Mouse (Mus musculus): ENCODE data around the gene Folr2. TPM values are rescaled to one million over a fixed set of nuclear protein-coding genes. Genes with fewer than 3 reads are reported as not detected.

Gene Folr2
- 0.76 TPM in 1 of 2 replicates, not detected in the other for polyA plus RNA-seq (2016; fragmentation: Nextera tagmentation; extraction: Ambion mirVana)

DNA sequence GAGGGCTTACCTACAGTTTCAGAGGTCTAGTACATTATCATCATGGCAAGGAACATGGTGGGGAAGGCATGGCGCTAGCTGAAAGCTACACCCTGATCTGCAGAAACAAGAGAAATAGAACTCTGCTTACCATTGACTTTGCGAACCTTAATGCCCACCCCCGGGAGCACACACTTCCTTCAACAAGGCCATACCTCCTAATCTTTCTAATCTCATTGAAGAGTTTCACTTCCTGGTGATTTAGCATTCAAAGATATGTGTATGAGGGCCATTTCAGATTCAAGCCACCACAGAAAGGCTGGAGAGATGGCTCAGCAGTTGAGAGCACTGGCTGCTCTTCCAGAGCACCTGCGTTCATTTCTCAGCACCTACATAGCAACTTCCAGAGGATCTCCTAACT, at the start of gene Folr2:
Gene Folr2 (minus strand): TSS at position 101 of the 400 bp plus-strand sequence.
- 92% methylated on average over 4 of the region's 4 CpGs for WGBS
- no peaks in the 10 kb centered on the region for H3K9me3 ChIP-seq
- no peak within 1 kb of the TSS for H3K27ac ChIP-seq
- H3K4me1 ChIP-seq (replicated peaks) = no peaks in the 10 kb centered on the region
- no peaks in the 10 kb centered on the region for H3K36me3 ChIP-seq
- DNase-seq (ENCODE audit: low spot score) = no peak
- no peaks in the 10 kb centered on the region for H3K27me3 ChIP-seq (ENCODE audit: insufficient read depth, poor library complexity, severe bottlenecking)
- no peak within 1 kb of the TSS for H3K4me3 ChIP-seq

DNA sequence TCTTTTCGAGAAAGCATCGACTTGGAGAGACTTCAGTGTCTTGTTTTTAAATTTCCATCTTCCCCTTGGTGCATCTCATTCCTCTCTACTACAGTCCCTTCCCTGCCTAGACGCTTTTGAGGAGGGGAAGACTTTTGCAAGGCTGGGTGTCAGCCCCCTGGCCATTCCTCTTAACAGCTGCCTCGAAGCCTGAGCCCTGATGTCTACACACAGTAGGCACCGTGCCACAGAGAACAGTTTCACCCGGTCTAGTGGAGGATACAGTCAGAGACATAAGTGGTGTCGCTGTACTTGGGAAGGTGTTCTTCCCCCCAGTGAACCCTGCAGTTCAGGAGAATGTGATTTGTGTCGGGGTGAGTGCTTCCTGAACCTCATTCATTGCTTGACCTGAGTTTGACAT, 49.7 kb upstream of the Folr2 start:
- H3K36me3 ChIP-seq = peaks cover 43% of the 10 kb centered on the region
- peak overlapping the region; percentile 97 for H3K27ac ChIP-seq
- peak overlapping the region; percentile 71 for H3K4me3 ChIP-seq
- H3K9me3 ChIP-seq = 0 out of 2 replicates have a peak, but pooled peaks cover 3% of the 10 kb centered on the region
- 82% methylated on average over 8 of the region's 8 CpGs for WGBS
- DNase-seq (ENCODE audit: low spot score) = no peak
- H3K4me1 ChIP-seq (replicated peaks) = peaks cover 18% of the 10 kb centered on the region
- H3K27me3 ChIP-seq (ENCODE audit: insufficient read depth, poor library complexity, severe bottlenecking) = no peaks in the 10 kb centered on the region

GRCm38 (mm10) chr7:101906287-101906681, 49.3 kb upstream of the Folr2 start, which contains the start of gene Tomt:
Gene Tomt, minus strand, starts transcription at chr7:101906359.
- Histone ChIP-seq H3K4me3 (peak within 1 kb of the TSS; percentile 71), H3K9me3 (0 out of 2 replicates have a peak, but pooled peaks cover 3% of the 10 kb centered on the region), H3K27ac (peak within 1 kb of the TSS; percentile 97), H3K36me3 (peaks cover 39% of the 10 kb centered on the region), H3K4me1 (replicated peaks) (peaks cover 18% of the 10 kb centered on the region), H3K27me3 (ENCODE audit: insufficient read depth, poor library complexity, severe bottlenecking) (no peaks in the 10 kb centered on the region)
- WGBS = 20% methylated on average over 11 of the region's 11 CpGs
- no peak for DNase-seq (ENCODE audit: low spot score)

GRCm38 (mm10) chr7:101905561-101906286, 48.7 kb upstream of the Folr2 start, which contains the start of gene Lamtor1:
Gene Lamtor1, plus strand, starts transcription at chr7:101905904.
- Histone ChIP-seq H3K27me3 (ENCODE audit: insufficient read depth, poor library complexity, severe bottlenecking) (no peaks in the 10 kb centered on the region), H3K27ac (peak within 1 kb of the TSS; percentile 97), H3K9me3 (0 out of 2 replicates have a peak, but pooled peaks cover 3% of the 10 kb centered on the region), H3K4me1 (replicated peaks) (peaks cover 18% of the 10 kb centered on the region), H3K36me3 (peaks cover 39% of the 10 kb centered on the region), H3K4me3 (peak within 1 kb of the TSS; percentile 71)
- WGBS = under 1% methylated on average over 61 of the region's 61 CpGs
- DNase-seq (ENCODE audit: low spot score) = peak; percentile 100

GRCm38 (mm10) chr7:101902846-101903245, 45.9 kb upstream of the Folr2 start:
- Histone ChIP-seq H3K9me3 (0 out of 2 replicates have a peak, but pooled peaks cover 3% of the 10 kb centered on the region), H3K4me1 (replicated peaks) (peaks cover 18% of the 10 kb centered on the region), H3K27me3 (ENCODE audit: insufficient read depth, poor library complexity, severe bottlenecking) (no peaks in the 10 kb centered on the region), H3K4me3 (no peak overlapping the region), H3K36me3 (peaks cover 40% of the 10 kb centered on the region), H3K27ac (no peak overlapping the region)
- no peak for DNase-seq (ENCODE audit: low spot score)

DNA sequence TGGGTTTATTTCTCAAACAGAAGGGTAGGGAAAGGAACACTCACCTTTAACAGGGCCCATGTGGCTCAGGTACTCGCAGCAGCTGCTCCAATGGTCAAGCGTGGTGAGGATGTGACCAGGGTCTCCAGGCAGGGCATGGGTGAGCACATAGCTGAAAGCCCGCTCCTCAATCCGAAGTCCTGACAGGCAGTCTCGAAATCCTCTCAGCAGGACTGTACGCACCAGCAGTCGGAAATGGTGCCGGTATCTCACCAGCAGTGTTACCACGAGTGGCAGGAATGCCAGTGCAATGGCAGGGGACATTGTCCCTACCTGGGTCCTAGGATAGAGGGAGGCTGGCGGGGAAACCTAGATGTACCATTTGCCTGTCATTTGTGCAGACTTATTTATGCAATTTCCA, 45.0 kb upstream of the Folr2 start:
- Histone ChIP-seq H3K4me3 (no peak overlapping the region), H3K27ac (no peak overlapping the region), H3K36me3 (peaks cover 40% of the 10 kb centered on the region), H3K27me3 (ENCODE audit: insufficient read depth, poor library complexity, severe bottlenecking) (no peaks in the 10 kb centered on the region), H3K4me1 (replicated peaks) (peaks cover 17% of the 10 kb centered on the region), H3K9me3 (0 out of 2 replicates have a peak, but pooled peaks cover 3% of the 10 kb centered on the region)
- WGBS = 92% methylated on average over 10 of the region's 10 CpGs
- no peak for DNase-seq (ENCODE audit: low spot score)

- no peaks in the 10 kb centered on the region for H3K27me3 ChIP-seq (ENCODE audit: insufficient read depth, poor library complexity, severe bottlenecking)
- WGBS = 93% methylated on average over 16 of the region's 16 CpGs
- no peak for DNase-seq (ENCODE audit: low spot score)
- H3K4me1 ChIP-seq (replicated peaks) = peaks cover 14% of the 10 kb centered on the region
- no peak overlapping the region for H3K4me3 ChIP-seq
- H3K36me3 ChIP-seq = peaks cover 40% of the 10 kb centered on the region
- 0 out of 2 replicates have a peak, but pooled peaks cover 3% of the 10 kb centered on the region for H3K9me3 ChIP-seq
- H3K27ac ChIP-seq = no peak overlapping the region
Observed at GRCm38 (mm10) chr7:101900331-101901097, 43.5 kb upstream of the Folr2 start.

GRCm38 (mm10) chr7:101896104-101897066, 39.4 kb upstream of the Folr2 start:
- Histone ChIP-seq H3K4me1 (replicated peaks) (peaks cover 14% of the 10 kb centered on the region), H3K27ac (peak overlapping the region; percentile 94), H3K27me3 (ENCODE audit: insufficient read depth, poor library complexity, severe bottlenecking) (no peaks in the 10 kb centered on the region), H3K9me3 (no peaks in the 10 kb centered on the region), H3K36me3 (peaks cover 28% of the 10 kb centered on the region), H3K4me3 (peak overlapping the region; percentile 61)
- DNase-seq (ENCODE audit: low spot score) = peak; percentile 98
- under 1% methylated on average over 57 of the region's 57 CpGs for WGBS

DNA sequence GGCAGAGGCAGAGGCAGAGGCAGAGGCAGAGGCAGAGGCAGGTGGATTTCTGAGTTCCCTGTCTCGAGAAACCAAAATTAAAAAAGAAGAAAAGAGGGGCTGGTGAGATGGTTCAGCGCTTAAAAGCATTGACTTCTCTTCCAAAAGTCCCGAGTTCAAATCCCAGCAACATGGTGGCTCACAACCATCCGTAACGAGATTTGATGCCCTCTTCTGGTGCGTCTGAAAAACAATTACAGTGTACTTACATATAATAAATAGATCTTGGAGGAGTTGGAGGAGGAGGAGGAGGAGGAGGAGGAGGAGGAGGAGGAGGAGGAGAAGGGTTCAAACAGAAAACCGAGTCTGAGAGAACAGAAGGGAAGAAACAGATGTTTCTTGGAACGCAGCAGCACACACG, 38.7 kb upstream of the Folr2 start:
- 33% methylated on average over 9 of the region's 9 CpGs for WGBS
- no peak for DNase-seq (ENCODE audit: low spot score)
- peak overlapping the region; percentile 94 for H3K27ac ChIP-seq

GRCm38 (mm10) chr7:101888460-101888859, 31.5 kb upstream of the Folr2 start:
- WGBS = 86% methylated on average over 4 of the region's 4 CpGs
- no peak for DNase-seq (ENCODE audit: low spot score)

More for the DNA sequence above, 38.7 kb upstream of the Folr2 start:
- H3K4me1 ChIP-seq (replicated peaks) = peaks cover 14% of the 10 kb centered on the region
- no peaks in the 10 kb centered on the region for H3K27me3 ChIP-seq (ENCODE audit: insufficient read depth, poor library complexity, severe bottlenecking)
- peaks cover 22% of the 10 kb centered on the region for H3K36me3 ChIP-seq
- peak overlapping the region; percentile 61 for H3K4me3 ChIP-seq
- no peaks in the 10 kb centered on the region for H3K9me3 ChIP-seq

GRCm38 (mm10) chr7:101886274-101886673, 29.3 kb upstream of the Folr2 start:
- H3K27me3 ChIP-seq (ENCODE audit: insufficient read depth, poor library complexity, severe bottlenecking) = no peaks in the 10 kb centered on the region
- H3K9me3 ChIP-seq = no peaks in the 10 kb centered on the region
- WGBS = 88% methylated on average over 6 of the region's 6 CpGs
- no peak overlapping the region for H3K4me3 ChIP-seq
- H3K27ac ChIP-seq = no peak overlapping the region
- H3K36me3 ChIP-seq = no peaks in the 10 kb centered on the region
- 0 out of 2 replicates have a peak, but pooled peaks cover 4% of the 10 kb centered on the region for H3K4me1 ChIP-seq (replicated peaks)
- no peak for DNase-seq (ENCODE audit: low spot score)

More at GRCm38 (mm10) chr7:101888460-101888859, 31.5 kb upstream of the Folr2 start:
- Histone ChIP-seq H3K27me3 (ENCODE audit: insufficient read depth, poor library complexity, severe bottlenecking) (no peaks in the 10 kb centered on the region), H3K4me1 (replicated peaks) (no peaks in the 10 kb centered on the region), H3K36me3 (no peaks in the 10 kb centered on the region), H3K9me3 (no peaks in the 10 kb centered on the region), H3K4me3 (no peak overlapping the region), H3K27ac (no peak overlapping the region)

- Histone ChIP-seq H3K27me3 (ENCODE audit: insufficient read depth, poor library complexity, severe bottlenecking) (no peaks in the 10 kb centered on the region), H3K9me3 (no peaks in the 10 kb centered on the region), H3K36me3 (no peaks in the 10 kb centered on the region), H3K4me1 (replicated peaks) (0 out of 2 replicates have a peak, but pooled peaks cover 4% of the 10 kb centered on the region), H3K4me3 (no peak overlapping the region), H3K27ac (no peak overlapping the region)
- DNase-seq (ENCODE audit: low spot score) = no peak
- 92% methylated on average over 4 of the region's 4 CpGs for WGBS
Observed at GRCm38 (mm10) chr7:101884160-101884559, 27.2 kb upstream of the Folr2 start.
